Mouse (Mus musculus) heart, embryonic 16.5 days (tissue): ENCODE measurements around the gene Pecam1. TPM values are rescaled to one million over a fixed set of nuclear protein-coding genes. Genes with fewer than 3 reads are reported as not detected.

ENCODE experiments used
- ATAC-seq: fragments of 200-750 bp; cut with Nextera tagmentation; replicated peaks from 2 replicates; pipeline ENCODE4 v1.8.0; 2017; ENCODE audit warnings: moderate number of reproducible peaks; ENCODE audit not compliant: insufficient read depth, low FRiP score; ENCODE audit errors: extremely low read depth
- H3K27ac ChIP-seq: fragments of 300-500 bp; sonication (generic); 2 replicates; pipeline ENCODE4 v1.5.1; 2014; ENCODE audit warnings: mild to moderate bottlenecking, low read length, control low read depth, moderate library complexity
- H3K27me3 ChIP-seq: fragments of 300-500 bp; sonication (generic); 2 replicates; pipeline ENCODE4 v1.6.1; 2014; ENCODE audit warnings: low read length, mixed read lengths; ENCODE audit not compliant: control insufficient read depth, insufficient read depth
- H3K36me3 ChIP-seq: fragments of 300-500 bp; sonication (generic); 2 replicates; pipeline ENCODE4 v1.6.1; 2014; ENCODE audit not compliant: control insufficient read depth, insufficient read depth
- H3K4me1 ChIP-seq: fragments of 300-500 bp; sonication (generic); 2 replicates; pipeline ENCODE4 v1.6.1; 2014; ENCODE audit warnings: low read length, mixed read lengths; ENCODE audit not compliant: control insufficient read depth, insufficient read depth
- H3K4me2 ChIP-seq: fragments of 300-500 bp; sonication (generic); 2 replicates; pipeline ENCODE4 v1.6.1; 2014; ENCODE audit warnings: low read depth, mild to moderate bottlenecking, control low read depth, low read length
- H3K4me3 ChIP-seq: fragments of 300-500 bp; sonication (generic); 2 replicates; pipeline ENCODE4 v1.5.1; 2014; ENCODE audit warnings: mild to moderate bottlenecking, control low read depth, low read length
- H3K9ac ChIP-seq: fragments of 300-500 bp; sonication (generic); 2 replicates; pipeline ENCODE4 v1.6.1; 2014; ENCODE audit warnings: low read length, control low read depth
- H3K9me3 ChIP-seq: fragments of 300-500 bp; sonication (generic); replicated peaks from 2 replicates; pipeline ENCODE4 v1.6.1; 2016; ENCODE audit warnings: low read length; ENCODE audit not compliant: control insufficient read depth
- WGBS: fragments of 180-500 bp; shearing (Covaris S2); extraction: QIAGEN DNeasy Blood & Tissue Kit; methylation state at CpG from one replicate; pipeline ENCODE4 v1.1.7; 2014; 5-methylcytosine and 5-hydroxymethylcytosine counted together
- polyA plus RNA-seq: library from polyadenylated mRNA; unstranded; fragments of >200 nt; fragmentation: Nextera tagmentation; extraction: Ambion mirVana; gene quantifications from 2 replicates; pipeline ENCODE4 v1.2.1, GENCODE M21; 2015

Pecam1 gene
- polyA plus RNA-seq, 1 experiment from 2014 or later: 87.7 TPM

- 87% methylated on average over 3 of the region's 3 CpGs for WGBS
- Histone ChIP-seq H3K4me2 (no peak overlapping the region), H3K9ac (no peak overlapping the region), H3K36me3 (peaks cover 38% of the 10 kb centered on the region), H3K4me3 (no peak overlapping the region), H3K27ac (no peak overlapping the region), H3K27me3 (no peaks in the 10 kb centered on the region), H3K4me1 (peaks cover 5% of the 10 kb centered on the region), H3K9me3 (no peaks in the 10 kb centered on the region)
- ATAC-seq: no peak
These were observed 27.0 kb upstream of the Pecam1 start for GRCm38 (mm10) chr11:106777395-106777794.

GRCm38 (mm10) chr11:106776960-106777359, 26.5 kb upstream of the Pecam1 start:
- H3K9ac ChIP-seq: no peak overlapping the region
- WGBS: 91% methylated on average over 4 of the region's 4 CpGs
- peaks cover 38% of the 10 kb centered on the region for H3K36me3 ChIP-seq
- H3K9me3 ChIP-seq: no peaks in the 10 kb centered on the region
- H3K27ac ChIP-seq: no peak overlapping the region
- H3K4me2 ChIP-seq: no peak overlapping the region
- H3K27me3 ChIP-seq: no peaks in the 10 kb centered on the region
- H3K4me3 ChIP-seq: no peak overlapping the region
- peaks cover 5% of the 10 kb centered on the region for H3K4me1 ChIP-seq
- ATAC-seq: no peak

DNA sequence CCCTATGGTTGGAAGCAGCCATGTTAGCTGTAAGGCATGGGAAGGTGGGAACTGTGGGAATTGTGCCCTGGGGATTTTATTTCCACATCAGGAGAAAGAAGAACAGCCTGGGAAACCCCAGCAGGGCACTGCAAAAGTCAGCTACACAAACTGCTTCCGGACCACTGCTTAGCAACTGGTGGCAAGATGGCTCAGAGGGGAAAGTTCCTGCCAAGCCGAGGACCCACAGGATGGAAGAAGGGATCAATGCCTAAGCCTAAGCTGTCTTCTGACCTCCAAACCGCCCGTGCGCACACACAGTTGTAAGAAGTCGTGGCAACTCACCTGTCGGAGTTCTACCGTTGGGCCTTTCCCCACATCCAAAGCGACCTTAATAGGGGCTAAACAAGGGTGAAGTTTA, 22.6 kb upstream of the Pecam1 start:
- no peak overlapping the region for H3K27ac ChIP-seq
- WGBS: 96% methylated on average over 9 of the region's 9 CpGs
- ATAC-seq: no peak
- no peaks in the 10 kb centered on the region for H3K27me3 ChIP-seq
- H3K36me3 ChIP-seq: peaks cover 59% of the 10 kb centered on the region
- no peak overlapping the region for H3K4me2 ChIP-seq
- no peaks in the 10 kb centered on the region; the same call in 1 of the 2 replicates for H3K9me3 ChIP-seq
- H3K4me3 ChIP-seq: no peak overlapping the region
- no peak overlapping the region for H3K9ac ChIP-seq
- H3K4me1 ChIP-seq: peaks cover 2% of the 10 kb centered on the region; the same call in 1 of the 2 replicates

DNA sequence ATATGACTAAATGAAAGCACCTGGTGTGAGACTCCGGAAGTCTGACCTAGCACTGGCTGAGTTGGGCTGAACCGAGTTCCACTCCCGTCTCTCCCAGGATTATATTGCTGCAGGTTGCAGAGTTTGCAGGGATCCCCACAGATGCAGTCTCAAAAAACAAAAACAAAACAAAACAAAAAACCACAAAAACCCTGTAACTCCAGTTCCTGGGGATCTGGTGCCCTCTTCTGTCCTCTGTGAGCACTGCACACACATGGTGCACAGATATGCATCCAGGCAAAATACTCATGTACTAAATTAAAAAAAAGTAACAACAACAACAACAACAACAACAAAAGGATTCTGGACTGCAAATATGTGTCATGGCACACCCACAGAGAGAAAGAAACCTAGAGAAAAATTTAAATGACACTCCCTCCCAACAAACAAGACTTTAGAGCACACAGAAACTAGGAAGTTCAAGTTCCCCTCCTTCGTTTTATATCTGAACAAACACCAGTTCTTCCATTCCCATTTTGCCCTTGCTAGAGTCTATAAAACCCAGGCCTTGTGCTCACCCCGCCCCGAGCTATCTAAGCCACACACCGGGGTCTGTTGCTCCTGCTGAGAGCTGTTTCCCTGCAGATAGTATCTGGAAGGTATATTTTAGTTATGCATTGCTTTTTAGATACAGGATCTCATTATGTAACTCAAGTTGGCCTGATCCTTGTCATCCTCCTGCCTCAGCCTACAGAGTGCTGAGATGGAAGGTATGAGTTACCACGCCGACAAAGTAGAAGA, 20.0 kb upstream of the Pecam1 start:
- Histone ChIP-seq H3K4me2 (no peak overlapping the region), H3K36me3 (peaks cover 70% of the 10 kb centered on the region), H3K4me1 (no peaks in the 10 kb centered on the region), H3K27ac (no peak overlapping the region), H3K9me3 (peaks cover 3% of the 10 kb centered on the region), H3K4me3 (no peak overlapping the region), H3K27me3 (no peaks in the 10 kb centered on the region), H3K9ac (no peak overlapping the region)
- 96% methylated on average over 9 of the region's 9 CpGs for WGBS
- ATAC-seq: no peak

DNA sequence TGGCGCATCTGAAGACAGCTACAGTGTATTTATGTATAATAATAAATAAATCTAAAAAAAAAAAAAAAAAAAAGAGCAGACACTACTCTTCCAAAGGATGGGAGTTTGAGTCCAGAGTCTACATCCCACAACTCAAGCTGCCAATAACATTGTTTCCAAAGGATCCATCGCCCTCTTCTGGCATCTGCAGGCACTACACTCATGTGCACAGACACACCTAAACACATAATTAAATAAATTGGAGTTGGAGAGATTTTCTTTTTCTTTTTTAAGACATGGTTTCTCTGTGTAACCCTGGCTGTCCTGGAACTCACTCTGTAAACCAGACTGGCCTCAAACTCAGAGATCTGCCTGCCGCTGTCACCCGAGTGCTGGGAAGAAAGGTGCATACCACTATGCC, 17.1 kb upstream of the Pecam1 start:
- peaks cover 3% of the 10 kb centered on the region for H3K9me3 ChIP-seq
- H3K27ac ChIP-seq: no peak overlapping the region
- WGBS: 93% methylated on average over 4 of the region's 4 CpGs
- H3K4me3 ChIP-seq: no peak overlapping the region
- H3K9ac ChIP-seq: no peak overlapping the region
- H3K27me3 ChIP-seq: no peaks in the 10 kb centered on the region
- H3K4me2 ChIP-seq: no peak overlapping the region
- H3K4me1 ChIP-seq: peaks cover 10% of the 10 kb centered on the region
- peaks cover 49% of the 10 kb centered on the region for H3K36me3 ChIP-seq
- ATAC-seq: no peak

GRCm38 (mm10) chr11:106766611-106767162, 16.3 kb upstream of the Pecam1 start:
- Histone ChIP-seq H3K27me3 (no peaks in the 10 kb centered on the region), H3K4me2 (no peak overlapping the region), H3K4me1 (peaks cover 19% of the 10 kb centered on the region), H3K27ac (no peak overlapping the region), H3K9me3 (peaks cover 3% of the 10 kb centered on the region), H3K36me3 (peaks cover 43% of the 10 kb centered on the region), H3K9ac (no peak overlapping the region), H3K4me3 (no peak overlapping the region)
- 91% methylated on average over 4 of the region's 4 CpGs for WGBS
- no peak for ATAC-seq

DNA sequence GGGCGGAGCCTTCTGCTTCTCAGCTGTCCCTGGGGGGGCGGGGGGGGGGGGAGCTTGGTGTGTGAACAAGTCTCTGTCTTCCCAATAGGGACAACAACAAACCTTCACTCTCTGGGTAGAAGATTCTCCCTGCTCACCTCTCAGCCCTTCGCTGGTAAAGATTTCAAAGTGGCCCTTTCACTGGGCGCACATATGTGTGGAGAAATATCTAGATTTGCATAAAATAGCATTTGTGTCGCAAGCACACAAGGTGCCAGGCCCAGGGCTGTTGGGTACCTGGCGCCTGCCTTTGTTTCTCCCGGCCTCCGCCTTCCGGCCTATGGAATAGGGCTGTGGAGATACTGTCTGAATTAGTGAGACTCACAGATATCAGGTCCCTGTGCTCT, 12.4 kb upstream of the Pecam1 start:
- ATAC-seq: no peak
- H3K36me3 ChIP-seq: peaks cover 13% of the 10 kb centered on the region
- H3K4me2 ChIP-seq: 0 out of 2 replicates have a peak overlapping the region, but pooled peaks have one; percentile 1
- peaks cover 3% of the 10 kb centered on the region for H3K9me3 ChIP-seq
- no peak overlapping the region for H3K4me3 ChIP-seq
- 58% methylated on average over 9 of the region's 9 CpGs for WGBS
- H3K9ac ChIP-seq: 0 out of 2 replicates have a peak overlapping the region, but pooled peaks have one; percentile 31
- H3K27me3 ChIP-seq: no peaks in the 10 kb centered on the region
- peaks cover 22% of the 10 kb centered on the region for H3K4me1 ChIP-seq
- H3K27ac ChIP-seq: peak overlapping the region; percentile 88

DNA sequence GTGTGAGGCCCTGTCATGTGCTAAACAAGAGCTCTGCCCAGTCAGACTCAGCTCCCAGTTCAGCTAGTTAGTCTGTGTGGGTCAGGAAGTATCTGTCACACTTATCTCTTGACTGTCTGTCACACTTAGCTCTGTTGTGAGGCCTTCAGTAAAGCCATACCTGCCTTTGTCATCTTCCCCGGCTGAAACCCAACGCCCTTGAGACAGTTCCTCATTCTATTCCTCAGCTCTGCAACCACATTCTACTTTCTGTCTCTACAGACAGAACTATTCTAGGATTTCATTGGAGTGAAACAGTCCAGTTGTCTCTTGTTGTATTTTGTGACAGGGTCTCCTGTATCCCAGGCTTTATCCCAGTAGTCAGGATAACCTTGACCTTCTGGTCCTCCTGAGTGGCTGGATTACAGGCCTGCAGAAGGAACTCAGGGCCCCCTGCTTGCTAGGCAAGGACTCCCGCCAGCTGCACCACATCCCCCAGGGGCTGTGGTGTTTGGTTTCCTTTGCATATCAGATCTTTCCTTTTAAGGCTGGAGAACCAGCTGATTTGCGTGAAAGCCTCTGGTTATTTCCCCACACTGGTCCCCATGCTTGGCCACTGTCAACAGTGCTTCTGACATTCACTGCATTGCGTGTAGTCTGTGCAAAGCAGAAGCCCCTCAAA, 11.8 kb upstream of the Pecam1 start:
- Histone ChIP-seq H3K4me1 (peaks cover 22% of the 10 kb centered on the region), H3K36me3 (peaks cover 9% of the 10 kb centered on the region), H3K9ac (peak overlapping the region; percentile 31; the same call in 1 of the 2 replicates), H3K27ac (peak overlapping the region; percentile 88), H3K9me3 (no peaks in the 10 kb centered on the region), H3K4me2 (no peak overlapping the region), H3K4me3 (no peak overlapping the region), H3K27me3 (no peaks in the 10 kb centered on the region)
- peak; percentile 63 for ATAC-seq
- 14% methylated on average over 5 of the region's 5 CpGs for WGBS

DNA sequence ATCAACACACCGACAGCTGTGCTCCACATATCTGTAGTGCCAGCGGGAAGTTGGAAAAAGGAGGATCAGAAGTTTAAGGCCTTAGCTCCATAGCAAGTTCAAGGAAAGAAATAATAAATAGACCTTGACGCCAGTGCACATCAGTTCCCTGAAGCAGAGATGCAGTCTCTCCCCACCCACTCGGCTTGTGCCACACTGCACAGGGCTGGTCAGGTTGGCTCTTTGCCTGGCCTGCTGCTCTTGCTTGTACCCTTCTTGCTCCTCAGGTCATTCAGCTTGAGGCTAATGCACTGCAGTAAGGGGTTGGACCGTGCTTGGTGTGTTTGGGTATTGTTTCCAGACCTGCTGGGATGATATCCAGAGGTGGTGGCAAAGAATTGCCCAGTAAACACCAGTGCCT, 10.1 kb upstream of the Pecam1 start:
- no peak for ATAC-seq
- no peaks in the 10 kb centered on the region for H3K36me3 ChIP-seq
- 81% methylated on average over 5 of the region's 5 CpGs for WGBS
- no peak overlapping the region for H3K27ac ChIP-seq
- H3K9me3 ChIP-seq: no peaks in the 10 kb centered on the region
- no peaks in the 10 kb centered on the region for H3K27me3 ChIP-seq
- peaks cover 22% of the 10 kb centered on the region for H3K4me1 ChIP-seq
- H3K4me3 ChIP-seq: no peak overlapping the region
- H3K9ac ChIP-seq: no peak overlapping the region
- no peak overlapping the region for H3K4me2 ChIP-seq
